Mouse (Mus musculus) frontal cortex, postnatal 36 days (tissue): ENCODE measurements around the gene Ndufs2.

Experiments used
- DNase-seq, 2 experiments: peaks; one replicate each; pipeline ENCODE4 v3.0.0; 2022; ENCODE audit warnings: low spot score in 2 of 2

Ndufs2 gene

DNA sequence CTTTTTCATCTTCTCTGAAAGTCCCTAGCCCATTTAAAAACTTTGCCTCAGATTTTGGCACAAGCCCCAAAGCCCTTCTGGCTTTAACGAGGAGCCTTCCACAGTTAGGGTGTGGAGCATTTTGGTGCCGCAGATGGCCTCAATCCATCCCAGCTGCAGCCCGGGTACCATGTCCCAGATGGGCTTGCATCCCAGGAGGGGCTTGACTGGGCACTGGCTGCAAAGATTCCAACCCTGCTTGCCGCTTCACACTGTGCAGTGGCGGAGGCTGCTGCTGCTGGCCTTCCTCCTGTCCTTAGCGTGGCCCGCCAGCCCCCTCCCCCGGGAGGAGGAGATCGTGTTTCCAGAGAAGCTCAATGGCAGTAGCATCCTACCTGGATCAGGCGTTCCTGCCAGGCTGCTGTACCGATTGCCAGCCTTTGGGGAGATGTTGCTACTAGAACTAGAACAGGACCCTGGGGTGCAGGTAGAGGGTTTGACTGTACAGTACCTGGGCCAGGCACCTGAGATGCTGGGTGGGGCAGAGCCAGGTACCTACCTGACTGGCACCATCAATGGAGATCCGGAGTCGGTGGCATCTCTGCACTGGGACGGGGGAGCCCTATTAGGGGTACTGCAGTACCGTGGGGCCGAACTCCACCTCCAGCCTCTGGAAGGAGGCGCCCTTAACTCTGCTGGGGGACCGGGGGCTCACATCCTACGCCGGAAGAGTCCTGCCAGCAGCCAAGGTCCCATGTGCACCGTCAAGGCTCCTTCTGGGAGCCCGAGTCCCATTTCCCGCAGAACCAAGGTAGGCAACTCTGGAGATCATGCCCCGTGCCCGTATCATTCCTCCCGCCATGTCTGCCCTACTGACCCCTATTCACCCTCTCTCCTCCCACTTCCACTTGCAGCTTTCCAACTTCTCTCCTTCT lies at the start of gene Ndufs2:
Ndufs2 (minus strand) TSS at position 709 of the 914 bp plus-strand sequence.
- DNase-seq, result no peak

DNA sequence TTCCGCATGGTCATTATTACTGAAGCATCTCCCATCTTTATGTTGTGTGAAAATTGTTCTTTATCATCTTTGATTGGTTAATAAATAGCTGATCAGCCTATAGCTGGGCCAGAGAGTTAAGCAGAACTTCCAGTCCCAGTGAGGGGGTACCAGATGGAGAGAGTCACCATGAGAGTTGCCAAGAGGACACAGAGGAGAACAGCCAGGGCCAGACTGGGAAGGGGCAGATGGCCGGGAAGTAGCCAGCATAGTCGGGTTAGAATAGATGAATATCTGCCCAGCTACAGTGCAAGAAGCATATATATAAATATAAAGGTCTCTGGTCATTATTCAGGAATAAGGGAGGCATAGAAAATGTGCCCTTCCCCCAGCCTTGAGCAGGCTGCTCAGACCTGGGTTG lies 47.0 kb upstream of the Ndufs2 start:
- DNase-seq, result no peak

DNA sequence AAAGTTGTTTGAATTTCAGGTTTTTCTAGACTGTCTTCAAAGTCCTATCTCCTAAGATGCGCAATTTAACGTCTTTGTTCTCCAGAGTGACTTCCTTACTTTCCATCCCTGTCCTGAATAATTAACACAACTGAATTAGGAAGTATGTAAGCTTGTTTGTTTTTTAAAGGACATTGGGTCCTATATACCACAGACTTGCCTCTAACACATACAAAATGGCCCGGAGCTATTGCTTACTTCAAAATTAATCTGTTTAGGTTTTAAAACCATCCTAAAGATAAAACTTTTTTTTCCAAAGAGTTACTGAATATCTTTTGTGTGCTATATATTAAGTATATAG lies 43.8 kb upstream of the Ndufs2 start:
- no peak for DNase-seq

DNA sequence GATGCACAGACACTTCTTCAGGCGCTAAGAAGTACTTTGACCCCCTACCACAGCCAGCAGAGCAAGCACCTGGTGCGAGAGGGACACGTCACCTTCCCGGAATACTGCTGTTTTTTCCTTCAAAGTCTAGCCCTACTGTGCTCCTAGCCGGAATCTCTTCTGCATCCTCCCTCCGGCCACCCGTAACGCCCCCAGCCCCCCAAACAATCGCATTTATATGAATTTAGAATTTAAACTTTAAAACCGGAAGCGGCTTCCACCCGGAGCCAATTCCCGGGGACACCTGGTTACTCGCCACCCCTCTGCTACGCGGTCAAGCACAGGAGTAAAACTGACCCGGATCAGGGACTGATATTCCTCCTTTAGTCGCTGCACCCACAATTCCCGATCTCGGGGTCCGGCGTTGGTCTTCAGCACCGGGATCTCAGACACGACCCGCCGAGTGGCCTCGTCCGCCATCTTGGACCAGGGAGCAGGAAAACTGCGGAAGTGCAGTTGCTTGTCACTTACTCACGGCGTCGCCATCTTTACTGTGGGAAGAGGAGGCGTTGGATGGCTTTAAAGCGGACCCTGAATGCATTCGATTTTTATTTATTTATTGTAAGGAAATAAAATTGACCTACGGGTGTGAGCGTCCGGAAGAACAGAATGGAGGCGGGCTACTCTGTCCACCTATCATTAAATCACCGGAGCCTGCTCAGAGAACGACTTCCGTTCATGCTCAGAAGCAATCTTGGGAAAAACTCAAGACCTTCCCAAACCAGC lies 43.3 kb upstream of the Ndufs2 start, which contains the start of gene Ufc1:
Ufc1 (minus strand) TSS at position 727 of the 765 bp plus-strand sequence.
- DNase-seq, result peak; percentile 88 to 90

DNA sequence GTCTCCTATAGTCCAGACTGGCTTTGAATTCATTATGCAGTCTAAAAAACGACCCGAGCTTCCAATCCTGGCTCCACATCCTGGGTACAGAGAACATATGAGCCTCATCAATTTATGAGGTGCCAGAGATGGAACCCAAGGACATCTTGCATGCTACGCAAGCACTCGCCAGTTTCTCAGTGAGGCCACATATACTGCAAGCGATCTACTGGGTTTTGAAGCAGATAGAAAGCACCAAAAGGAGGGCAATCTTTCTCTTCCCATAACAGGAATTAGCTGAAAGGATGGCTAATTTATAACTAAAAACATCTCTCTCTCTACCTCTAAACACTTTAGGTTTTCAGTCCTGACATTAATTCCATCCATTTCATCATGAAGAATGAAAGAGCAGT lies 42.7 kb upstream of the Ndufs2 start:
- DNase-seq, result no peak

DNA sequence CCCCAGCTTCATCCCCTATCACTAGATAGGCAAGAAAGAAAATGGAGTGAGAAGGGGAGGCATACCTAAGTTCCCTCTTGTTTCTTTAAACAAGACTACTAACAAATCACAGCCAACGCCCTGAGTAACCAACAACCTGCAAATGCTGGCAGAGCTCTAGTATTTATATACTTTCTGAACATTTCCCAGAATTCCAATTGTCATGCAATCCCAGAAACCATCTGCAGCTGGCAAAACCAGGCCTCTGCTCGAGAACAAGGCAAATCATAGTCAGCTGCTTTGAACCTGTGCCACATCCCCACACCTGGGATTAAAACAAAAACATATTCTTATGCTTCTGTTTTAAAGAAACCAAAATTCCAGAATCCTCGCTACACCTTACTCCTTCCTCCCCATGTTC lies 42.2 kb upstream of the Ndufs2 start:
- no peak for DNase-seq

DNA sequence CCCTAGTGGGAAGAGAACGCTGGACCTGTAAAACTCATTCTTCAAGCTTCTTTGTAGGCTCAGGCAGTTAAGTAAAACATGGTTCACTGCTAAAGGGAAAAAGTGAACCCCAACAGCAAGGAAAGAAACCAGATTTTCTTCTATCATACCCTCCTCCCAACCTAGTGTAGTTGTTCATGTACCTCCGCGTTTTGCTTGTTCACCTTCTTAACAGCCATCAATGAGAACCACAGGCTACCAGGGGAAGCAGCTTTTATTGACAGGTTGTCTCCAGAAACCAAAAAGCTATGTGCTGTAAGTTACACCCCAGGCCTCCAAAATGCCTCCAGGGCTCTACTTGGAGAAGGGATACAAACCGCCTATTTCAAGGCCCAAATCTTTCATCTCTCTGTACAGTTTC lies 37.1 kb upstream of the Ndufs2 start:
- no peak for DNase-seq

DNA sequence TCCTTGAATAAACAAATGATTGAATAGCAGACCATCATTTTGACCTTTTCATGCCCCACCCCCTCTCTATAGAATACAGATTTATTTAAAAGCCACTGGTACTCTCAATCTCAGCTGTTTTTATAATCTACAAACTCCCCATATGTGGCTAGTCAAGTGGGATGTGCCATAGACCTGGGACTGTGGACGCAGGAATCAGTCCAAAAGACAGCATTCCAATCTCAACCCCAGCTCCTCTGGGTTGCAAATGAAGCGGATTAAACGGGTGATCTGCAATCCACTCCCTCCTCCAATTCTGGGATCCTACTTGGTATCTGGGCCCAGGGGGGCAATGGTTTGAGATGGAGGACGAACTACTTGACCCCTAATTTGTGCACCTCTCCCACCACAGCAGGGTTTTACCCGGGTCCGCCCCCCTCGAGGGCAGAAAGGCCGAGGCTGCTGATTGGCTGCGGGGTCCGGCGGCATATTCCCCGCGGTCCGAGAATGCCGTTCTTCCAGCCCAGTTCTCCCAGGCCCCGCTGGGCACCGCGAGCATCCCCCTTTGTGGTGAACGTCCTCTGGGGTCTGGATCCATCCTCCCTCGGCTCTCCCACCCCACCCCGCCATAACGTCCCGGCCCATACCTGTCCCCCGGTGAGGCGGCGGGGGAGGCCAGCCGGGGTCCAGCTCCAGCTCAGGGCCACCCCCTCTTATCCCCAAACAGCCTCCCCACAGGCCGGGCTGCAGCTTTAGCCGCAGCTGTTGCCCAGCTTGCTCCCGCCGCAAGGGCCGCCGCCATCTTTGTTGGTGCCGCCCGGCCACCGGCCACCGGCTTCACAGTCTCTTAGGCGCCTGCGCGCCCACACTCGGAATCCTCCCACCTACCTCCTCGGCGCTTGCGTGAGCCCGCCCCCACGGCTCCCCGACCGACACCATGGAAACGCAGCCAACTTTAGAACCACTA lies 36.2 kb upstream of the Ndufs2 start, which contains the start of gene Usp21:
Usp21 (minus strand) TSS at position 856 of the 946 bp plus-strand sequence.
- peak; percentile 92 to 96 for DNase-seq

DNA sequence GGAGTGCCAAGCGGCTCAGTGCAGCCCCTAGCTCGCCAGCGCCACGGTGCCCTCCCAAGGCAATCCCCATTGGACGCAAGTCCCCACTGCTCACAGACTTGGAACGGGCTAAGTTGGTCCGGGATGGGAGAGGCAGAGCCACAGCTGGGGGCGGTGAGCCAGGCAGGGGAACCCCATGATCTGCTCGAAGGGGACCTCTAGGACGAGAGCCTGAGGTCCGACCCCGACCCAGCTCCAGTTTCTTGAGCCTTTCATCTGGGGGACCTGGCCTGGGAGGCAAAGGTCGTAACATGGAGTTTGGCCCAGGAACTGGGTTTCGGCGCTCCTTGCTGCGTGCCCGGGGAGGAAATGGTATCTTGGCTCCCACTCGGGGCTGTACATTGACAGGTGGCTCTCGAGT lies 35.3 kb upstream of the Ndufs2 start:
- no peak for DNase-seq

DNA sequence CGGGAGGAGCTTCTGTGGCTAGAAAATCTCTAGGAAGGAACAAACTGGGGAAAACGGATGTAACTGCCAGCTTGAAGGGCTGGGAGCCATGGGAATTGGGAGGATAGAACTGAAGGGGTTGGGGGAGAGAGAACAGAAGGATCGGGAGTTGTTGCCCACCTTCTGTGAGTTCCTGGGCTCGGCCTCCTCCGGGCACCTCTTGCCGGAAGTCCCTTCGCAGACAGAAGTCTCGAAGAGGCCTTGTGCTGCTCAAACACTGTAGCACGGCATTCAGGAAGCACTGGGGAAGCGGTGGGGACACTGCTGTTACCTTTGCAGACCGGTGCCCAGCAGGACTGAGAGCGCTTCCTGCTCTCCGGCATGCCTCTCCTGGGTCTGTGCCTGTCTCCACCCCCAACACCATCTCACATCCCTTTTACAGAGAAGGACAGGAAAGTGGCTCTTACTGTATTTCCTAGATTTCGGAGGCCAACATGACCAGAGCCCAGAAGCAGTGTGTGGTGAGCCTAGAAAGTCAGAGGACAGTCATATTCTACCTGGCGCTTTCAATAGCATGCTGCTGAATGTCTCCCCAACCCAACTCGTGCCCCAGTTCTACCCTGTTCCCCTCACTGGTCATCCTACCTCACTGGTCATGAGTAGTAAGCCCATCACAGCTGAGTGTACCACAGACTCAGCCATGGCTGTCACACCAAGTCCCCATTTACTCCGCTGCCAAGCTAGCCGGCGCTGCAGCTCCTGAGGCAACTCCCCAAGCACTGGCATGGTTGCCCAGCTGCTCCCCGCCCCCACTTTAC lies 34.1 kb upstream of the Ndufs2 start:
- DNase-seq, result no peak

DNA sequence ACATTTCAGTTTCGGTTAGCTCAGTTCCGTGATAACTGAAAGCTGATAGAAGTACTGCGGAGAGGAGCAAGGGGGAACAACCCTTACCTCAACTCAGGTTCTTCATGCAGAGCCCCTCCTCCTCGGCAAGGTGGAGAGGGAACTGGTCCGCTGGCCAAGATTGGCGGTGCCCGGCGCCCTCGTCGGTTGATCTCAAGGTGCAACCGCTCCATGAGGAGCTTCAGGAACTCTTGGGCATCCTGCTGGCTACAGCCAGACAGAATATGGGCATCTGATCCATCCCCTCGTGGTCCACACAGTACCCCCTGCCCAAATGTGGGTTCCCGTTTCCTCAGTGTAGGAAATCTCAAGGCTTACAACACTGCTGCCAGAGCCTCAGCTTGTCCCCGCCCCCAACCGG lies 33.3 kb upstream of the Ndufs2 start:
- no peak for DNase-seq

DNA sequence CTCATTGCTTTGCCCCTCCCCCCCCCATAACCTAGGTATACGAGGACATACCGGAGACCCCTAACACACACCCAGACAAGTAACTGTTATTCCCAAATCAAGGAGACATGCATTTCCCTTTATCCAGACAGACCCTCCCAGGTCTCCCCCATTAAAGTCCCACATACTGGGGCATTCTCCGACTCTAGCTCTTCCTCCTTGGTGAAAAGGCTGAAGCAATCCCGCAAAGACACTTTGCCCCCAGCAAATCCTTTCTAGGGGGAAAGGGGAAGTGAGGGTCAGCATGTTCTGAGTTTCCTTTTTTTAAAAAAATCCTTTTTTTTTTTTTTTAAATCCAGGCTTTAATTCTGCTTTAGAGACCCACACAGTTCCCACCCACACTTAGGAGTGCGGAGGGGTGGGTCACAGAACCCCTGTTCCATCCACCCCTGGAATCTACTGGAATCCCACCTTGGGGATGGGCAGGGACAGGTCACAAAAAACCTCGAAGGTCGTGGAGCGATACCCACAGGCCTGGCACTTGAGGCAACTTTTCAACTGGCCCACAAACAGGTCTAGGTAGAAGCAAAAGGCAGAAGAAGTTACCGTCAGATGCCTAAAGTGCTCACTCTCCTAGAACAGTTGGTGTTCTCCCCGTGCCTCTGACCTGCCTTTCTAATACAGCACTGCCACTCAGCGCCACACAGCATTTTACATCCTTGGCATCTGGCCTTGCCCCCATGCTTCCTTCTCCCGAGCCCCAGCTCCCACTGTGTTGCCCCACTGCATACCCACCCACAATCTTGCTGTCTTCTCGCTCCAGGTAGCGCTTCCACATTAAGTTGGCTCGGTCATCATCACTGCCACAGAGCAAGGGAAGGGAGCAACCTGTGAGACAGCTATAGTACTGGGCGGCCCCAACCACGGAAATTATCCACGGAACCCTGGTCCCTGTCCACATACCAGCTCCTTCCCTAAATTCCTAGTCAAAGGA lies 32.3 kb upstream of the Ndufs2 start:
- DNase-seq, result no peak

DNA sequence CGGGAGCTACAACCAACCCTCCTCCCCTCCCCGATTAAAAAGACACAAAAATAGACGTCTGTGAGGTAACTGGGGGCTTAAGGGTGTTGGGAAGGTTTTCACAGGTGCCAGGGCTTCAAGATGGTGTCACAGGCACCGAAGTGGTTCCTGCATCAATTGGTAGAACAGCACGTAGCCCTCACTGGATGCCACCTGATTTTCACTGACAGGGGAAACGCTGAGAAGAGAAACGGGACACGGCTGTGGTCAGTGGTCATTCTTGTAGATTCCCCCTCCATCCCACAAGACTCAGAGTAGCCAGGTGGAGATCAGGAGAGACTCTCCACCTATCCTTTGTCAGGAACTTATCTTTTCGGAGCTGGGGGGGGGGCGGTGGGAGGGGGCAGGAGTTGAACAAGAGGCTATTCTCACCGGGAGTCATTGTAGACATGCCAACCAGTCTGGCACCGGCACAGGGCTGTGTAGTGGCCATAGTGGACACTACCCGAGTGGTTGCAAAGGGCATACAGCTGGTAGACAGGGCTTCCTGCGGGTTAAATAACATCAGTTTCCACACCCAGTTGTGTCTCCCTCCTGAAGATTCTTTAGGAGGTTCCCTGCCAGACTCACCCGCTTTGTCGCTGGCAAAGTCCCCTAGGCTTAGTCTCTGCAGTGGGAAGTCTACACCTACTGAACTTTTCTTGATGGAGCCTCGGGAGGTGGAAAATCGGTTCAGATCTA lies 31.1 kb upstream of the Ndufs2 start:
- no peak for DNase-seq

DNA sequence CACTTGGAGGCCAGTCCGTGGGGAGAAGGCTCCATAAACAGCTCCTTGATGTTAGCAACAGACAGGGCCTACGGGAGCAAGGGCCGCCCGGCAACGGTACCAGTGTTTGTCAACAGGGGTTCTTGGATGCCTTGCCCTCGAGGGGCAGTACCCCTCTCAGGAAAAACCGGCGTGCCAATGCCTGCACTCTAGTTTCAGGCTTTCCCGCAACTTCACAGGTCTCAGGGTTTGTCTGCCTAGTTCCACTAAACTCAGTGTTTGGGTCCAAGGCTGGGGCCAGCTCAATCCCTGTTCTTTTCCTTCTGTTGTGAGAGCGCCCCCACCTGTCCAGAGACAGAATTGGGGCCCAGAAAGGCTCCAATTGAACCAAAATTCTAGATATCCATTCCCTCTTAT lies 30.3 kb upstream of the Ndufs2 start:
- DNase-seq, result peak in 1 of 2 experiments; percentile 80

DNA sequence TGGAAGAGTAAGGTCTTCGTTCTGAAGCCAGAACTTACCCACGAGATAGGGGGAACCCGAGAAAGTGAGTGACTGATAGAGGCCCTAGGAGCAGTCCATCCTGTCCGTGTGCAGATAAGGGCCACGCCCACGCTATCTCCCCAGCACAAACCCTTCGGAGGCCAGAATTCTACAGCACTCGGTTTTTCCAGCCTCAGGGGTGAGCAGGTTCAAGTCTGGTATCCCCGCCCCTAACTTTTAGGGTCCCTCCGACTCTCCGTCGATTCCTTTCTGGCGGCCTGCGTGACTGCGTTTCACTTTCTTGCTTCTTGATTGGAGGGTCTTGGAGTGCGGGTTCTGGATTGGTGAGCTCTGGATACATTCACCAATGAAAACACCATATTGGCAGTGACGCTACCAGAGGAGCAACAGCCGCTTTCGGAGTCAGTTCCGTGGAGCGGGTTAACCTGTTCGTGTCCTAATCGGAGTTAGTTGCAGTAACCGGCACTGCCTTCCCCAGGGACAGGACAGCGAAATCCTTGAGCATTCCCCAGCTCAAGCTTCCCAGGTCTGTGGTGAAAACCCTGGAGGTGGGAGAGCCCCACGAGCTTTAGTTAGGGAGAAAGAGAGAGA lies 29.8 kb upstream of the Ndufs2 start, which contains the start of gene Ppox:
Ppox (minus strand) TSS at position 271 of the 612 bp plus-strand sequence.
- peak; percentile 93 to 96 for DNase-seq

DNA sequence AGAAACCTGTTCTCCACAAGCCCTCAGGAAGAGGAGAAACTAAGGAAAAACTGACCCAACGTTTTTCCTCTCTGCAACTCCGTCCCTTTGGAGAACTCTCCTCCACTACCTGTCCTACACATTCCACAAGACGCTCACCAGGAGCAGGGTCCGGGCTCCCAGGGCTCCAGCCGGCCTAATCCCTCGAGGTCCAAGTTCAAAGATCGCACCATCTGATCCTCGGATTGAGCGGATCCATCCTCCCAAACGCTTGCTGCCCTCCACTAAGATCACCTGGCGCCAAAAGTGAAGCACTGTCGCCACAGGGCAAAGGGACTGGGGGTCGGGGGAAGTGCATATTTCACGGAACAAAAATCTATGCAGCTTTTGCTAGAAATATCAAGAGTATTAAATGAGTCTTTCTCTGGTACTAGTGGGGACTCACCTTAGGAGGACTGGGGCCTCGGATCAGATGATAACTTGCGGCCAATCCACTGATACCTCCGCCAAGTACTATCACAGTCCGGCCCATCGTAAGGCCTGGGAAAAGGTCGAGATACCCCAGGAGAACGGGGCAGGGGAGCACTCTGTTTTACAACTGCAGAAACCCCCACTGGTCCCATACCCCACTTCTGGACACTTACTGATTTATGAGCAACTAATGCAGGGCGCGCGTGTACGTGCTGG lies 29.2 kb upstream of the Ndufs2 start:
- DNase-seq, result no peak

DNA sequence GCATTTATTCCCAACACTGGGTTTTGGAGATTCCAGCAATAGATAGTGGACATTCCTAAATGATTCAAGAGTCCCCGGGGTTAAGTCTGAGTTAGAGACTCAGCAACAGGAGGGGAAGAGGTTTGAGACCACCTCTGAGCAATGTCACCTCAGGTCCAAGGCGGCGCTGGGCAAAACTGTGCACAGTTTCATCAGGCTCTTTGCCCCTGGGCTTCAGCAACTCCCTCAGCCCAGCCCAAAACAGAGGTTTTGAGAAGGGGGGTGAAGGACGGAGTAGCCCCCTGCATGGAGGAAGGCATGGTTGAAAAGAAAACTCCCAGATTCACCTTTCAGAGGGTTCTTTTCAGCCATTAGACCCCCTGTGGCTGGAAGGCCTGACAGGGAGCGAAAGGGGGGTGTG lies 28.5 kb upstream of the Ndufs2 start:
- DNase-seq, result no peak
